Mouse (Mus musculus) testis, adult 2 months (tissue): ENCODE data around the gene Rarb.

ENCODE experiments used
- CTCF ChIP-seq: fragments of 200-500 bp; IDR thresholded peaks from 2 replicates; pipeline ENCODE4 v1.5.1; 2012; ENCODE audit warnings: low read depth, mild to moderate bottlenecking, inconsistent platforms, low read length, moderate library complexity; ENCODE audit not compliant: control insufficient read depth, insufficient read depth, insufficient replicate concordance
- POLR2A ChIP-seq: fragments of 200-500 bp; IDR thresholded peaks from 2 replicates; pipeline ENCODE4 v1.6.1; 2012; ENCODE audit warnings: low read depth, mild to moderate bottlenecking, inconsistent platforms, low read length, moderate library complexity; ENCODE audit not compliant: control insufficient read depth

GRCm38 (mm10) chr14:16551843-16552242 is 267.1 kb downstream of the Rarb start:
- TF ChIP-seq POLR2A: no peak
- TF ChIP-seq CTCF: no peak
